Mouse (Mus musculus) olfactory bulb, adult 2 months (tissue): ENCODE measurements around the gene Dnah17. TPM values are rescaled to one million over a fixed set of nuclear protein-coding genes. Genes with fewer than 3 reads are reported as not detected.

ENCODE experiments used
- H3K27ac ChIP-seq: fragments of 200-500 bp; 2 replicates; pipeline ENCODE4 v1.5.1; 2012; ENCODE audit warnings: low read depth, low read length; ENCODE audit not compliant: insufficient read depth
- H3K4me1 ChIP-seq: fragments of 200-500 bp; 2 replicates; pipeline ENCODE4 v1.6.1; 2012; ENCODE audit warnings: low read length; ENCODE audit not compliant: control insufficient read depth, insufficient read depth
- H3K4me3 ChIP-seq: fragments of 200-500 bp; 2 replicates; pipeline ENCODE4 v1.5.1; 2012; ENCODE audit warnings: mild to moderate bottlenecking, low read depth, low read length, moderate library complexity; ENCODE audit not compliant: insufficient read depth
- CTCF ChIP-seq: fragments of 200-500 bp; IDR thresholded peaks from 2 replicates; pipeline ENCODE4 v1.5.1; 2012; ENCODE audit warnings: low read depth, mild to moderate bottlenecking, low read length, moderate library complexity; ENCODE audit not compliant: insufficient read depth
- POLR2A ChIP-seq: fragments of 200-500 bp; IDR thresholded peaks from 2 replicates; pipeline ENCODE4 v1.6.1; 2012; ENCODE audit warnings: mild to moderate bottlenecking, low read depth, low read length, moderate library complexity; ENCODE audit not compliant: insufficient read depth
- WGBS: fragments of 180-500 bp; shearing (Covaris S2); methylation state at CpG from one replicate; pipeline ENCODE4 v1.1.7; 2018; 5-methylcytosine and 5-hydroxymethylcytosine counted together
- polyA plus RNA-seq: library from polyadenylated mRNA; stranded (reverse); fragments of >200 nt; gene quantifications from 2 replicates; pipeline ENCODE4 v1.2.4, GENCODE M21; 2012; ENCODE audit warnings: low replicate concordance; ENCODE audit not compliant: missing spikeins, insufficient read depth, insufficient read length

Dnah17 gene
- polyA plus RNA-seq, 1 experiment = not detected

DNA sequence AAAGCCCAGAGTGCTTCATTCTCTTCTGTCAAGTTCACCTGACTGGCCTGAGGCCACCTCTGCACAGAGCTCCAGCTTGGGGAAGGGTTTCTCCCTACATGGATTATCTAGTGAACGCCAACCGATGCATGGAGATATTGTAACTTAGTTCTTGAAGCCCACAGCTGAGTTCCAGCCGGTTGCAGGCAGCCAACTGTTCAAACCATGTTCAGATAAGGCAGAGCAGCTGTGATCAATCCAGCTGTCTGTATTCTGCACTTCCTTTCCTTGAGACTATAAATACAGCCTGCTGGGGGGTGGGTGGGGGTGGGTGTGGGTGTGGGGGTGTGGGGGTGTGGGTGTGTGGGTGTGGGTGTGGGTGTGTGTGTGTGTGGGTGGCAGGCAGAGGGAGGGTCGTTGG lies 45.3 kb downstream of the Dnah17 start:
- H3K27ac ChIP-seq = no peak overlapping the region
- H3K4me3 ChIP-seq = no peak overlapping the region
- peaks cover 3% of the 10 kb centered on the region for H3K4me1 ChIP-seq
- TF ChIP-seq POLR2A (no peak), CTCF (no peak)
- WGBS = 50% methylated on average over 4 of the region's 4 CpGs

DNA sequence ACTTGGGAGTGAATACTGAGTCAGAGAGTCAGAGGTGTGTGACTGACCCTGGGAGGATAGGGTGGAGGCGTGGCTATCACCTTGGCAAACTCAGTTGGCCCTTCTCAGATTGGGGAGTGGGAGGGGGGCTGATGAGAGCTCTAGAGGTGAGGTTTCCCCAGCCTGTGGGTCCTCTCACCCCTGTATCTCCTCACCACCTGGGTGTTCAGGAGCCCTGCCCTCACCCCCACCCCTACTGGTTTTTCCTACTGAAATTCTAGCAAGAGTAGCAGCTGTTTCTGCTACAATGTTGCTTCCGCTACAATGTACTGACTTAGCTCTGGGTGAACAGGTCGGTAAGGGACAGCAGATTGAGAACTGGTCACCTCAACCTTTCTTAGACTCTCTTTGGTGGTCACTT lies 46.2 kb downstream of the Dnah17 start:
- H3K27ac ChIP-seq = no peak overlapping the region
- peaks cover 7% of the 10 kb centered on the region for H3K4me1 ChIP-seq
- 74% methylated on average over 3 of the region's 3 CpGs for WGBS
- H3K4me3 ChIP-seq = no peak overlapping the region
- TF ChIP-seq CTCF (no peak), POLR2A (no peak)

DNA sequence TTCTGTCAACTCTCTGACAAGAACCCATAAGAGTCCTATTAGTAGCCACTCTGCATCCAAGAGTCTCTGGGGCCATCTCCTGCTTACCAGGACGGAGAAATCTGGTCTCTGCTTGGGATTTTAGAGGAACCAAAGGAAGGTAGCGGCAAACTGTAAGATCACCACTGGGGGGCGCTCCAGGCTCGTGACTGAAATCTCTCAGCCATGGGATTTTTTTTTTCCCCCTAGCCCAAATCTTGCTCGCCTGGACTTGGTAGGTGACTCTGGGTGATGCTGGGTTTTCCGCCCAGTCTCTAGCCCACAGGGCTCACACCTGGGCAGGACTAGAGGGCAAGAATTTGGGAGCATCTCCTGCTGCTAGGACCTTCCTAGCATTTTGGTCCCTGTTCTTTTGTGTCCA lies 46.6 kb downstream of the Dnah17 start:
- Histone ChIP-seq H3K4me3 (no peak overlapping the region), H3K4me1 (peaks cover 7% of the 10 kb centered on the region), H3K27ac (no peak overlapping the region)
- peak; percentile 76 for TF ChIP-seq CTCF
- TF ChIP-seq POLR2A = no peak
- 7% methylated on average over 6 of the region's 6 CpGs for WGBS

DNA sequence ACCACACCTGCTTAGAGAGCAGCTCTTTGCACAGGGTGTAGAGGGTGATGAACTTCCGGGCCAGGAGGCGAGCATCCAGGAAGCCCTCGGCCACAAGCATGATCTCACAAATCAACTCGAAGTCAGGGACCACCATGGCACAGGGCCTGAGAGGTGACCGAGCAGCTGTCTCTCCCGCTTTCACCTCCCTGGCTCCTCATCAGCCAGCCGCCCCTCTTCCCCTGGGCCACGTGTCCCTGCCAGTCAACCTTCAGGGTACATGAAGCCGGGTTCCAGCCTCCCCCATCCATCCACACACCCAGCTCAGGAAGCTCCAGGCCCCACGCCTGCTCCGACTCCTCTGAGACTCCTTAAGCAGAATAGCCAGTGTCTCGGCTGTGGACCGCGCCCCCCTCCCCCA lies 48.1 kb downstream of the Dnah17 start:
- no peak for TF ChIP-seq CTCF
- no peak for TF ChIP-seq POLR2A
- Histone ChIP-seq H3K27ac (no peak overlapping the region), H3K4me1 (peaks cover 7% of the 10 kb centered on the region), H3K4me3 (no peak overlapping the region)
- 95% methylated on average over 14 of the region's 14 CpGs for WGBS

DNA sequence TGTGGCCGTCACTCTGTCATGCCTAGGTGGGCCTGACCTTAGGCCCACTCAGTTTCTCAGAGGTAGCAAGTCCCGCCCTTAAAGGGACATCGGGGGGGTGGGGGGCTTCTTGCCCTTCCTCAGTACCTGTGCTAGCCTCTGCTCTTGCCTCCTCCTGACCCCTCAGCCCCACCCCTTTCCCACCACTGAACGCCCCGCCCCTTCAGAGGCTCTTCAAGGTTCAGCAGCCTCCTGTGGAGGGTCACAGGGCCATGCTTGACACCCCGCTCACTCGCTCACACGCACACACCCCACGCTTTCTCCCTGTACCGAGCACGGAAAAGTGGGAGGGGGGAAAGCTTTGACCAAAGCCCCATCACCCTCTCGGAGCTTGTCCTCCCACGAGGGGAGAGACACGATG lies 50.7 kb downstream of the Dnah17 start:
- TF ChIP-seq CTCF (no peak), POLR2A (no peak)
- Histone ChIP-seq H3K4me1 (peaks cover 13% of the 10 kb centered on the region), H3K27ac (no peak overlapping the region), H3K4me3 (no peak overlapping the region)
- 71% methylated on average over 14 of the region's 14 CpGs for WGBS

DNA sequence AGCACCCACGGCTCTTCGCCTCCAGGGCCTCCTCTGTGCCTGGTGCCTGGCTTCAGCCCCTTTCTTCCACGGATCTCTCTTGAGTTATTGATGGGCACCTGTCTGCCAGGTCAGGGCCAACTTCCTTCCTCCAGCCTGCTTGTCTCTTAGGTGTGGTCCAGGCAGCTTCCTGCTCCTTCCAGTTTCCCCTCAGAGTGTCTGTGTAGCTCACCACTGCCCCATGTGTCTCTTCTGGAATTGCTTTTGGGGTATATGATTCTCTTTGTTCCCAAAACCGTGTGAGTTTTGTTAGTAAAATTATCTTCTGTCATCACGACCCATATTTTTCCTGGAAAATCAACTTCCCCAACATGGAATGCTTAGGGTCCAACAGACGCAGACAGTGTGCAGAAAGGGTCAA lies 53.5 kb downstream of the Dnah17 start:
- no peak overlapping the region for H3K27ac ChIP-seq
- peaks cover 13% of the 10 kb centered on the region for H3K4me1 ChIP-seq
- no peak overlapping the region for H3K4me3 ChIP-seq
- 86% methylated on average over 6 of the region's 6 CpGs for WGBS
- TF ChIP-seq POLR2A (no peak), CTCF (no peak)

DNA sequence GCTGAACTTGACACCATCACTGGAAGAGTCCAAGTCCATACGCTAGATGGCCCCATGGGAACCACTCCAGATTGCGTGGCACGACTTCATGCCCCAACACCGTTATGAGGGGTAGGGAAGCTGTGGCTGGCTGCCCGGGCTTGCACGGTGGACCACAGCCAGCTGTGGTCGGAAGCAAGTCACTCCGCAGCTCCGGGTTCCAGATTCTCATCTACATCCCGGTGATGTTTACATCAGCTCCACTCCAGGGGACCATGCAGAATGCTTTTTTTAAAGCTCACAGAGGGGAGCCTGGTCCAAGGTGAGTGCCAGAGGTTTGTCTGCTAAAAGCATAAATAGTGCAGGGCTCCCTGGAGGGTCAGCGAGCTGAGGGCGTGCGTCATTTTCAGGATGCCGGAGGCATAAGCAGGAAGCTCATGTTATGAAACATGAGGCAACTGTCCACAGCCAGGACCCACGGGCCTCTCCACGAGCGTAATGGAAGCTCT lies 55.4 kb downstream of the Dnah17 start:
- Histone ChIP-seq H3K27ac (no peak overlapping the region), H3K4me1 (peaks cover 9% of the 10 kb centered on the region), H3K4me3 (no peak overlapping the region)
- no peak for TF ChIP-seq POLR2A
- no peak for TF ChIP-seq CTCF
- WGBS = 72% methylated on average over 17 of the region's 17 CpGs

DNA sequence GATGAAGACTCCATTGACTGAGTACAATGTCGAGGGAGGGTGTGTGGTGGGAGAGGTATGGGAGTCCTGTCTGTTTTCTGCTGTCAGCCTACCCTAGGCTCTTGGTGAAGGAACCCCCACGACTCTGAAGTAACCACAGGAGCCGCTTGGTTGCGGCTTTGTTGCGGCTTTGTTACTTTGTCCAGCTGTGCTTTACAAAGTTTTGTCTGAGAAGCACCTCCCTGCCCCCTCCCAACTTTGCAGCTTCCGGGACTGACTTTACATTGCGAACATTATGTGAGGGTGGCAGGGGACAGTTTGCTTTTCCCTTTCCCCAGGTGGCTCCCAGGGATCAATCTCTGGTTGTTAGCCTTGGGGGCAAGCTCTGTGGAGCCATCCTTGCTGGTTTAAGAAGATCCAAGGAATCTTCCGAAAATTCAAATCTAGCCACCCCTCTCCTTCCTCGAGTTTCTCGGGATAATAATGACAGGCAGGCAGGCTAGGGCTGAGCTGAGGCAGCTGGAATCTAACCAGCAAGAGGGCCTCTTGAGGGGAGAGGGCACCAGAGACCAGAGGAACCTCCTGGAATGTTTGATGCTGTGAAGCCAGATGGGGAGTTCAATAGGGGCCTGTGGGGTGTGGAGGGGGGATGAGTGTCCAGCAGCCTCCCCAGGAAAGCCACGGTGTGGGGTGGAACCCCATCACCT lies 59.1 kb downstream of the Dnah17 start:
- H3K4me3 ChIP-seq = no peak overlapping the region
- WGBS = 61% methylated on average over 11 of the region's 11 CpGs

DNA sequence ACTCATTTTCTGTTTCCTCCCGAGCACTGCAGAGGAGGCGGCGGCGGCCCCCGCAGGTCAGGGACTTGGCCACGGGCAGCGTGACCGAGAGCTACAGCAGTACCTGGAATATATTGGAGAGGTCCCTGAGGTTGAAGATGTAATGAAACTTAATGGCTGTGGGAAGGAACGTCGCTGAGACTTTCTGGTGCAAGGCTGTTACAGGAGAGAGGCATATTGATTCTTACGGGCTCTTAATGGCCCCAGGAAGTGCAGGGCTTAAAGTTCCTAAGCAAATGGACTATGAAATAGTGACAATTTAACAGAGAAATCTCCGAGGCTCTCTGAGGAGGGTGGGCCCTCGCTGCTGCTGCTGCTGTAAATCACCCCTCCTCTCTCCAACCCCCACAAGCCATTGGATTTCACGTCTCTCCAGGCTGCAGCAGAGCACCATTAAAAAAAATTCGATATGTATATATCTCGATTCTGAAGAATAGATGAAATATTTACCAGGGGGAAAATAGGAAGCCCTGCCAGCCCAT lies 61.6 kb downstream of the Dnah17 start:
- Histone ChIP-seq H3K27ac (no peak overlapping the region), H3K4me1 (no peaks in the 10 kb centered on the region)
- WGBS = 83% methylated on average over 16 of the region's 16 CpGs

More for the DNA sequence above, 59.1 kb downstream of the Dnah17 start:
- TF ChIP-seq CTCF (no peak), POLR2A (no peak)
- H3K27ac ChIP-seq = no peak overlapping the region
- 0 out of 2 replicates have a peak, but pooled peaks cover under 1% of the 10 kb centered on the region for H3K4me1 ChIP-seq

DNA sequence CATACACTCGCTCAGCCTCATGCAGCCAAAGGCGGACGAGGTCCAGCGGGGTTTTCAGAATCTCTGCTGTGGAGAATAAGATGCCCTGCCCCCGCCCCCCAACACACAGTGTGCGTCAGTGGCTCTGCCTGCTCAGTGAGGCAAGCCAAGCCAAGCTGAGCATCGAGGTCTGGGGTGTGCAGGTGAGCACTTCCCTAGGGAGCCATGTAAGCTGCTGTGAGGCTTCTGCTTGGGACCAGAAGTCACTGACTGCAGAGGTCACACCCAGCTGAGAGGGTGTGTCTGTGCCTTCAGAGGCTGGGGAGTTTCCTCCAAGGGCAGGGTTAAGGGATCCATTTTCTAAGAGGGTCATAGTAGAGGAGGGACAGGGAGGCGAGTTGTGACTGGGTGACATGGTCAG lies 62.8 kb downstream of the Dnah17 start:
- Histone ChIP-seq H3K27ac (no peak overlapping the region), H3K4me3 (no peak overlapping the region), H3K4me1 (no peaks in the 10 kb centered on the region)
- WGBS = 83% methylated on average over 8 of the region's 8 CpGs
- TF ChIP-seq POLR2A (no peak), CTCF (no peak)

More for the DNA sequence above, 61.6 kb downstream of the Dnah17 start:
- no peak overlapping the region for H3K4me3 ChIP-seq
- TF ChIP-seq CTCF (no peak), POLR2A (no peak)
